ENCODE assay signal across 13 mouse cellular contexts in genomic region chr4:45970048-45970560, GRCm38 (mm10).
"Had no signal": no experiment of that assay in that cellular context is flagged by ENCODE, and none has a peak within 500 bp of the region (broad histone marks: within the 10 kb centered on the region; RNA-seq: fewer than 3 reads in every experiment).

No protein-coding gene starts in this region.

- H3K4me2 ChIP-seq: neural tube, embryonic 15.5 days had no signal

- H3K9me3 ChIP-seq: limb, embryonic 10.5 days; neural tube, embryonic 15.5 days had no signal

- H3K27me3 ChIP-seq: neural tube, embryonic 15.5 days had no signal

- H3K9ac ChIP-seq: liver, embryonic 14.5 days; neural tube, embryonic 15.5 days had no signal

- ATAC-seq: lung, postnatal 0 days had no signal

- H3K36me3 ChIP-seq: limb, embryonic 10.5 days; neural tube, embryonic 15.5 days had no signal

- H3K4me3 ChIP-seq: left cerebral cortex, adult 2 months; limb, embryonic 10.5 days; myocyte; neural tube, embryonic 15.5 days had no signal

- H3K27ac ChIP-seq: left cerebral cortex, adult 2 months; limb, embryonic 10.5 days; liver, embryonic 14.5 days; neural tube, embryonic 15.5 days had no signal

- DNase-seq: kidney, postnatal 25 days; lung, adult 2 months; lung, postnatal 36 days; midbrain, embryonic 14.5 days; right cerebral cortex, adult 18-20 months; right cerebral cortex, postnatal 25 days; thymus, postnatal 4 days had no signal
